8 mouse cellular contexts compared by ENCODE assay signal in genomic region chr3:73708410-73708714, GRCm38 (mm10). TPM values are rescaled to one million over a fixed set of nuclear protein-coding genes. Genes with fewer than 3 reads are reported as not detected.
DNase-seq lines count a peak whose midpoint lies in the region; ATAC-seq and TF ChIP-seq lines count a peak whose summit lies in the region.

TSS of gene Bche (minus strand) at chr3:73708415.

- no peak for TF ChIP-seq CTCF in bone marrow macrophage, adult 2 months (IDR thresholded peaks at IDR 0.05; ENCODE audit: low read depth, low read length)
- TF ChIP-seq CTCF in heart, postnatal 0 days (IDR thresholded peaks at IDR 0.05; ENCODE audit: low read depth) = no peak
- no peak for TF ChIP-seq CTCF in liver, embryonic 14.5 days (IDR thresholded peaks at IDR 0.05; ENCODE audit: low read depth)

- DNase-seq in adrenal gland, postnatal 10 days = no peak
- no peak for DNase-seq in adrenal gland, postnatal 36 days
- DNase-seq in heart, postnatal 0 days (ENCODE audit: low spot score) = no peak
- DNase-seq in liver, embryonic 14.5 days (ENCODE audit: low read depth in 3 of 3, low spot score in 3 of 3) = no peak
- no peak for DNase-seq in embryo, embryonic 9.5 days (ENCODE audit: extremely low spot score)
- no peak for DNase-seq in thymus, postnatal 25 days

- no peak for TF ChIP-seq EP300 in heart, postnatal 0 days (IDR thresholded peaks at IDR 0.05; ENCODE audit: low read depth)
- no peak for TF ChIP-seq EP300 in liver, embryonic 14.5 days (IDR thresholded peaks at IDR 0.05; ENCODE audit: low read depth)

- H3K36me3 ChIP-seq in heart, postnatal 0 days (replicated peaks; ENCODE audit: control insufficient read depth, insufficient read depth, low read length) = no peaks in the 10 kb centered on the region
- H3K36me3 ChIP-seq in liver, embryonic 14.5 days (replicated peaks; ENCODE audit: control insufficient read depth, insufficient read depth, low read depth) = no peaks in the 10 kb centered on the region

- H3K4me3 ChIP-seq in bone marrow macrophage, adult 2 months (ENCODE audit: insufficient read depth, low read length) = peak within 1 kb of the TSS; percentile 1; the same call in 1 of the 2 replicates
- peak within 1 kb of the TSS; percentile 56 for H3K4me3 ChIP-seq in heart, postnatal 0 days (ENCODE audit: low read depth, low read length)
- H3K4me3 ChIP-seq in liver, embryonic 14.5 days (ENCODE audit: insufficient read depth in 1 of 2, low read depth in 2 of 2, low read length in 2 of 2) = peak within 1 kb of the TSS; percentile 25 to 49

- H3K9me3 ChIP-seq in heart, postnatal 0 days (replicated peaks; ENCODE audit: control insufficient read depth, low read length) = no peaks in the 10 kb centered on the region
- H3K9me3 ChIP-seq in liver, embryonic 14.5 days (ENCODE audit: control insufficient read depth, low read length) = no peaks in the 10 kb centered on the region

- TF ChIP-seq POLR2A in bone marrow macrophage, adult 2 months (IDR thresholded peaks at IDR 0.05; ENCODE audit: borderline replicate concordance, low read depth, low read length) = no peak

- 11% methylated on average over 10 of the region's 10 CpGs for whole genome bisulfite sequencing in heart, postnatal 0 days
- 15% methylated on average over 10 of the region's 10 CpGs for WGBS in liver, embryonic 14.5 days (ENCODE audit: insufficient replicate concordance)

- H3K4me2 ChIP-seq in heart, postnatal 0 days (ENCODE audit: low read depth, low read length) = peak within 1 kb of the TSS; percentile 61
- H3K4me2 ChIP-seq in liver, embryonic 14.5 days (ENCODE audit: low read depth) = peak within 1 kb of the TSS; percentile 35

- H3K27ac ChIP-seq in bone marrow macrophage, adult 2 months (ENCODE audit: insufficient read depth, low read depth, low read length) = no peak within 1 kb of the TSS
- H3K27ac ChIP-seq in heart, postnatal 0 days (ENCODE audit: low read depth) = peak within 1 kb of the TSS; percentile 82
- H3K27ac ChIP-seq in liver, embryonic 14.5 days = no peak within 1 kb of the TSS

- H3K9ac ChIP-seq in heart, postnatal 0 days (replicated peaks; ENCODE audit: low read depth, low read length) = peak within 1 kb of the TSS; percentile 55
- H3K9ac ChIP-seq in liver, embryonic 14.5 days (replicated peaks) = no peak within 1 kb of the TSS

- ATAC-seq in heart, postnatal 0 days (ENCODE audit: insufficient read depth, low read depth) = no peak
- ATAC-seq in liver, embryonic 14.5 days (ENCODE audit: insufficient read depth) = no peak
- ATAC-seq in monocyte, adult 5-6 weeks (replicated peaks; ENCODE audit: insufficient number of reproducible peaks, low FRiP score, low TSS enrichment, poor library complexity, severe bottlenecking) = no peak

- H3K27me3 ChIP-seq in heart, postnatal 0 days (ENCODE audit: control insufficient read depth, insufficient read depth, low read length) = no peaks in the 10 kb centered on the region
- no peaks in the 10 kb centered on the region for H3K27me3 ChIP-seq in liver, embryonic 14.5 days (ENCODE audit: control insufficient read depth, insufficient read depth, low read length)

- H3K4me1 ChIP-seq in bone marrow macrophage, adult 2 months (ENCODE audit: control insufficient read depth, insufficient read depth, low read length) = no peaks in the 10 kb centered on the region
- no peaks in the 10 kb centered on the region for H3K4me1 ChIP-seq in heart, postnatal 0 days (ENCODE audit: control insufficient read depth, insufficient read depth)
- H3K4me1 ChIP-seq in liver, embryonic 14.5 days (replicated peaks; ENCODE audit: control insufficient read depth in 2 of 2, insufficient read depth in 2 of 2, low read length in 1 of 2) = no peaks in the 10 kb centered on the region

RNA-seq across cellular contexts. Expression of gene Bche, which starts in this region (rescaled TPM):
- 10 to 100 TPM; 13.6 to 20.0 TPM for total RNA-seq in adrenal gland, postnatal 10 days (2021)
- total RNA-seq in adrenal gland, postnatal 36 days (2021) = 1 to 10 TPM; 6.0 TPM
- polyA plus RNA-seq in bone marrow macrophage, adult 2 months (2012; ENCODE audit: insufficient read depth, insufficient read length, missing spikeins) = not detected in 2 replicates
- total RNA-seq in heart, postnatal 0 days (2014; rRNA removed; ENCODE audit: low replicate concordance) = 20.0 and 24.4 TPM in 2 replicates
- polyA plus RNA-seq in heart, postnatal 0 days (2015; fragmentation: Nextera tagmentation; extraction: Ambion mirVana) = 9.2 and 9.8 TPM in 2 replicates
- polyA plus RNA-seq in liver, embryonic 14.5 days (2012; rRNA removed) = 3.4 and 4.7 TPM in 2 replicates
- 11.3 and 13.3 TPM in 2 replicates for polyA plus RNA-seq in liver, embryonic 14.5 days (2014; fragmentation: Nextera tagmentation; extraction: Ambion mirVana)
- not detected in 3 replicates for total RNA-seq in monocyte, adult 5-6 weeks (2017)

Comparison
In these comparisons a context has a peak if more than half of its experiments do, and no peak if none do; other contexts are left out.
1. H3K4me3 ChIP-seq: peak in every context shown above with its lines; median percentile 56 in heart, postnatal 0 days; 37 in liver, embryonic 14.5 days; 1 in bone marrow macrophage, adult 2 months.